Mouse (Mus musculus): ENCODE results near the gene Agbl1.

DNA sequence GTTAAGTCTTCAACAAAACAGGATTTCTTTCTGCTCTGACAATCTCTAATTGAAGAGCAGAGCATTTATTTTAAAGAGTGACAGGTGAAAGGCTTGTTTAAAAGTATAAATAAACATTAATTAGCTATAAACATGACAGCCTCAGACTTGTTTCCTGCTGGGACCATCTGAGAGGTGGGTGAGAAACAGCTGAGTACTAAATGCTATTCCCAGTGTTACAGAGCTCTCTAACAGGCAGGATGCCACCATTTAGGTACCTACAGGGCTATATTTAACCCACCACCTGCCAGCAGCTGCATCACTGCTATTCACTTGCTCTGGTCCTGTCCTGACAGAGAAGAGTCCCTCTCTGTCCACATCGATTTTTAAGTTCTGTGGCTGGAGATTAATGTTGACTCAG is 471.5 kb downstream of the Agbl1 start:
- TF ChIP-seq CTCF (IDR thresholded peaks at IDR 0.05; ENCODE audit: low read depth) (no peak), EP300 (optimal IDR thresholded peaks at IDR 0.05) (no peak)
